Mouse (Mus musculus): ENCODE data around the gene Phgr1. TPM values are rescaled to one million over a fixed set of nuclear protein-coding genes. Genes with fewer than 3 reads are reported as not detected.

Phgr1 gene
- not detected in 2 replicates for polyA plus RNA-seq (2014; fragmentation: Nextera tagmentation; extraction: Ambion mirVana)

- H3K9ac ChIP-seq (ENCODE audit: low read length): no peak within 1 kb of the TSS
- no peaks in the 10 kb centered on the region for H3K4me1 ChIP-seq (replicated peaks; ENCODE audit: control insufficient read depth, insufficient read depth, low read length)
- DNase-seq (ENCODE audit: low spot score) (no peak), ATAC-seq (replicated peaks; ENCODE audit: low FRiP score) (no peak)
- no peaks in the 10 kb centered on the region for H3K27me3 ChIP-seq (ENCODE audit: control insufficient read depth, insufficient read depth, low read length)
- H3K4me2 ChIP-seq (ENCODE audit: low read depth, low read length, severe bottlenecking): no peak within 1 kb of the TSS
- H3K27ac ChIP-seq (ENCODE audit: low read depth, low read length): no peak within 1 kb of the TSS
- 85% methylated on average over 6 of the region's 6 CpGs for WGBS
- H3K36me3 ChIP-seq (ENCODE audit: control insufficient read depth, insufficient read depth, low read length): no peaks in the 10 kb centered on the region
- no peaks in the 10 kb centered on the region for H3K9me3 ChIP-seq (ENCODE audit: control insufficient read depth, low read length)
- H3K4me3 ChIP-seq (ENCODE audit: low read depth, low read length): no peak within 1 kb of the TSS
These were observed at the start of gene Phgr1 for GRCm38 (mm10) chr2:118772158-118772874. Gene Phgr1 (plus strand): TSS chr2:118772769.

GRCm38 (mm10) chr2:118723693-118724486 is 48.7 kb upstream of the Phgr1 start:
- no peak overlapping the region for H3K4me3 ChIP-seq (ENCODE audit: low read depth, low read length)
- H3K9ac ChIP-seq (ENCODE audit: low read length): no peak overlapping the region
- no peaks in the 10 kb centered on the region for H3K9me3 ChIP-seq (ENCODE audit: control insufficient read depth, low read length)
- H3K27ac ChIP-seq (ENCODE audit: low read depth, low read length): no peak overlapping the region
- ATAC-seq (replicated peaks; ENCODE audit: low FRiP score) (no peak), DNase-seq (ENCODE audit: low spot score) (no peak)
- H3K4me2 ChIP-seq (ENCODE audit: low read depth, low read length, severe bottlenecking): no peak overlapping the region
- H3K27me3 ChIP-seq (ENCODE audit: control insufficient read depth, insufficient read depth, low read length): no peaks in the 10 kb centered on the region; the same call in 1 of the 2 replicates
- 82% methylated on average over 15 of the region's 15 CpGs for WGBS
- no peaks in the 10 kb centered on the region for H3K4me1 ChIP-seq (replicated peaks; ENCODE audit: control insufficient read depth, insufficient read depth, low read length)
- no peaks in the 10 kb centered on the region for H3K36me3 ChIP-seq (ENCODE audit: control insufficient read depth, insufficient read depth, low read length)

- Histone ChIP-seq H3K27ac (ENCODE audit: low read depth, low read length) (no peak overlapping the region), H3K4me3 (ENCODE audit: low read depth, low read length) (no peak overlapping the region), H3K4me1 (replicated peaks; ENCODE audit: control insufficient read depth, insufficient read depth, low read length) (no peaks in the 10 kb centered on the region), H3K9ac (ENCODE audit: low read length) (no peak overlapping the region), H3K9me3 (ENCODE audit: control insufficient read depth, low read length) (no peaks in the 10 kb centered on the region), H3K27me3 (ENCODE audit: control insufficient read depth, insufficient read depth, low read length) (no peaks in the 10 kb centered on the region; the same call in 1 of the 2 replicates), H3K4me2 (ENCODE audit: low read depth, low read length, severe bottlenecking) (no peak overlapping the region), H3K36me3 (ENCODE audit: control insufficient read depth, insufficient read depth, low read length) (no peaks in the 10 kb centered on the region)
- ATAC-seq (replicated peaks; ENCODE audit: low FRiP score): no peak
- WGBS: 91% methylated on average over 4 of the region's 4 CpGs
- DNase-seq (ENCODE audit: low spot score): no peak
These were observed 47.1 kb upstream of the Phgr1 start for GRCm38 (mm10) chr2:118725511-118725910.

GRCm38 (mm10) chr2:118726873-118727272 is 45.7 kb upstream of the Phgr1 start:
- Histone ChIP-seq H3K4me2 (ENCODE audit: low read depth, low read length, severe bottlenecking) (no peak overlapping the region), H3K4me3 (ENCODE audit: low read depth, low read length) (no peak overlapping the region), H3K27me3 (ENCODE audit: control insufficient read depth, insufficient read depth, low read length) (no peaks in the 10 kb centered on the region; the same call in 1 of the 2 replicates), H3K36me3 (ENCODE audit: control insufficient read depth, insufficient read depth, low read length) (no peaks in the 10 kb centered on the region), H3K9ac (ENCODE audit: low read length) (no peak overlapping the region), H3K27ac (ENCODE audit: low read depth, low read length) (no peak overlapping the region), H3K9me3 (ENCODE audit: control insufficient read depth, low read length) (no peaks in the 10 kb centered on the region), H3K4me1 (replicated peaks; ENCODE audit: control insufficient read depth, insufficient read depth, low read length) (no peaks in the 10 kb centered on the region)
- DNase-seq (ENCODE audit: low spot score) (no peak), ATAC-seq (replicated peaks; ENCODE audit: low FRiP score) (no peak)
- WGBS: 88% methylated on average over 2 of the region's 2 CpGs

- Histone ChIP-seq H3K4me3 (ENCODE audit: low read depth, low read length) (no peak overlapping the region), H3K9me3 (ENCODE audit: control insufficient read depth, low read length) (no peaks in the 10 kb centered on the region), H3K27me3 (ENCODE audit: control insufficient read depth, insufficient read depth, low read length) (no peaks in the 10 kb centered on the region; the same call in 1 of the 2 replicates), H3K9ac (ENCODE audit: low read length) (no peak overlapping the region), H3K4me2 (ENCODE audit: low read depth, low read length, severe bottlenecking) (no peak overlapping the region), H3K27ac (ENCODE audit: low read depth, low read length) (no peak overlapping the region), H3K36me3 (ENCODE audit: control insufficient read depth, insufficient read depth, low read length) (no peaks in the 10 kb centered on the region), H3K4me1 (replicated peaks; ENCODE audit: control insufficient read depth, insufficient read depth, low read length) (no peaks in the 10 kb centered on the region)
- no peak for ATAC-seq (replicated peaks; ENCODE audit: low FRiP score)
- DNase-seq (ENCODE audit: low spot score): no peak
- WGBS: 30% methylated on average over 9 of the region's 9 CpGs
These were observed 44.7 kb upstream of the Phgr1 start for GRCm38 (mm10) chr2:118727911-118728310.

- Histone ChIP-seq H3K9me3 (ENCODE audit: control insufficient read depth, low read length) (no peaks in the 10 kb centered on the region), H3K4me3 (ENCODE audit: low read depth, low read length) (no peak within 1 kb of the TSS), H3K9ac (ENCODE audit: low read length) (no peak within 1 kb of the TSS), H3K4me1 (replicated peaks; ENCODE audit: control insufficient read depth, insufficient read depth, low read length) (no peaks in the 10 kb centered on the region), H3K36me3 (ENCODE audit: control insufficient read depth, insufficient read depth, low read length) (no peaks in the 10 kb centered on the region), H3K4me2 (ENCODE audit: low read depth, low read length, severe bottlenecking) (no peak within 1 kb of the TSS), H3K27ac (ENCODE audit: low read depth, low read length) (no peak within 1 kb of the TSS), H3K27me3 (ENCODE audit: control insufficient read depth, insufficient read depth, low read length) (no peaks in the 10 kb centered on the region; the same call in 1 of the 2 replicates)
- DNase-seq (ENCODE audit: low spot score): no peak
- ATAC-seq (replicated peaks; ENCODE audit: low FRiP score): no peak
- WGBS: 21% methylated on average over 7 of the region's 7 CpGs
These were observed 44.2 kb upstream of the Phgr1 start, which contains the start of gene Plcb2 for GRCm38 (mm10) chr2:118728337-118728736. Gene Plcb2 (minus strand): TSS chr2:118728438.

- ATAC-seq (replicated peaks; ENCODE audit: low FRiP score): no peak
- Histone ChIP-seq H3K4me2 (ENCODE audit: low read depth, low read length, severe bottlenecking) (no peak overlapping the region), H3K9ac (ENCODE audit: low read length) (no peak overlapping the region), H3K27ac (ENCODE audit: low read depth, low read length) (no peak overlapping the region), H3K36me3 (ENCODE audit: control insufficient read depth, insufficient read depth, low read length) (no peaks in the 10 kb centered on the region), H3K27me3 (ENCODE audit: control insufficient read depth, insufficient read depth, low read length) (no peaks in the 10 kb centered on the region; the same call in 1 of the 2 replicates), H3K4me1 (replicated peaks; ENCODE audit: control insufficient read depth, insufficient read depth, low read length) (no peaks in the 10 kb centered on the region), H3K4me3 (ENCODE audit: low read depth, low read length) (no peak overlapping the region), H3K9me3 (ENCODE audit: control insufficient read depth, low read length) (no peaks in the 10 kb centered on the region)
- WGBS: 50% methylated on average over 4 of the region's 4 CpGs
- DNase-seq (ENCODE audit: low spot score): no peak
These were observed 43.4 kb upstream of the Phgr1 start for GRCm38 (mm10) chr2:118729194-118729593.

GRCm38 (mm10) chr2:118729816-118730621 is 42.5 kb upstream of the Phgr1 start:
- Histone ChIP-seq H3K9ac (ENCODE audit: low read length) (no peak overlapping the region), H3K4me2 (ENCODE audit: low read depth, low read length, severe bottlenecking) (no peak overlapping the region), H3K27ac (ENCODE audit: low read depth, low read length) (no peak overlapping the region), H3K4me3 (ENCODE audit: low read depth, low read length) (no peak overlapping the region), H3K36me3 (ENCODE audit: control insufficient read depth, insufficient read depth, low read length) (no peaks in the 10 kb centered on the region), H3K27me3 (ENCODE audit: control insufficient read depth, insufficient read depth, low read length) (no peaks in the 10 kb centered on the region; the same call in 1 of the 2 replicates), H3K4me1 (replicated peaks; ENCODE audit: control insufficient read depth, insufficient read depth, low read length) (no peaks in the 10 kb centered on the region), H3K9me3 (ENCODE audit: control insufficient read depth, low read length) (no peaks in the 10 kb centered on the region)
- 26% methylated on average over 8 of the region's 8 CpGs for WGBS
- ATAC-seq (replicated peaks; ENCODE audit: low FRiP score): no peak
- no peak for DNase-seq (ENCODE audit: low spot score)

Measured in forebrain, embryonic 11.5 days (tissue).